Mouse (Mus musculus) mouse trophoblast stem cell (cell line): ENCODE measurements around the gene Ms4a14.
"Not testable (repeated sequence)": the region's sequence is repeated elsewhere in the genome, so short reads cannot be mapped to it uniquely, and the experiment has no call there.

Experiments
- in situ Hi-C, 2 experiments: fragments of 300-500 bp; cut with MseI, MboI; formaldehyde crosslinking; loops; 2 replicates in 1 of 2; 3 replicates in 1 of 2; pipeline ENCODE4 v1.15.1; 2025

Ms4a14 gene

DNA sequence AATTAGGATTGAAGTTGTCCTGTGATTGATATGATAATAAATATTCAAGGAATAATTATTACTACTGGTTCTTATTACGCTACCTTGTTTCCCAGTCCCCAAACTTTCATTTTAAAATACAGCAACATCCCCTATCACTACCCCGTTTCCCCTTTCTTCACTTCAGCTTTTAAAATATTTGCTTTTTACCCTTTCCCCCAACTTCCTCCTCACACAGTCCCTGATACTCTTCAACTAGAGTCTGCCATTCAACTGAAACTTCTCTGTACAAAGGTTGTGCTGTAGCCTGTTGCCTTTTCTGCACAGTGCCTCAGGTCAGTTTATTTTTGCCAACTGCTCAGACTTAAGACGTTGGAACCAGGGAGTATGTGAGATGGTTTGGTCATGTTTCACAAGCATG is 50.7 kb downstream of the Ms4a14 start:
- in situ Hi-C loops = no loop called here

DNA sequence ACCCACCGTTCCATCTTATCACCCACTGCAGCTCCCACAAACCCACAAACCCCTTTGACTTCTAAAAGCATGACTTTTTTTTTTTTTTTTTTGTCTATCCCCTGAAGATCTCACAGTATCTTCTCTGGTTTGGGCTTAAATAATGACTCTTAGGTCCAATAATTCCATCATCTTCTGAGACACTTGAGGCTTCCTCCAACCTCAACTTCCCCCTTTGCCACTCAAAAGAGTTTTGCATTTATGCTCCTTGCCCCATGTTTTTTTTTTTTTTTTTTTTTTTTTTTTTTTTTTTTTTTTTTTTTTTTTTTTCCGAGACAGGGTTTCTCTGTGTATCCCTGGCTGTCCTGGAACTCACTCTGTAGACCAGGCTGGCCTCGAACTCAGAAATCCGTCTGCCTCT is 51.3 kb downstream of the Ms4a14 start:
- in situ Hi-C loops = not testable (repeated sequence)

DNA sequence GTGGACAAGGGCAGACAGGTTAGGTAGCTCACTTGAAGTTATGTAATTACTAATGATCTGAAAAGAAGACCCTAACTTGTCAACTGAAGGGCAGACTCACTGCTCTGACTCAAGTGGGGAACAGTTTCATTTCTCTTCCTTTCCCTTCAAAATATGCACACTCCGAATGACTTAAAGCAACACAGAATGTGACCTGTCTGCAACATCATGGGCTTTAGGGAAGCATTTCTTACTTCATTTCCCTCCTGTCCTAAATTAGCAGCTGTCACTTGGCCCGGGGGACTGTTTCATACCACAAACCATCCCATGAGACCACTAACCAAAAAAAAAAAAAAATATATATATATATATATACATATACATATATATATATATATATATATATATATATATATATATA is 52.7 kb downstream of the Ms4a14 start:
- in situ Hi-C loops = no loop called here
